Mouse (Mus musculus) midbrain, embryonic 11.5 days (tissue): ENCODE results near the gene Olfr615. TPM values are rescaled to one million over a fixed set of nuclear protein-coding genes. Genes with fewer than 3 reads are reported as not detected.
"Not testable (repeated sequence)": the region's sequence is repeated elsewhere in the genome, so short reads cannot be mapped to it uniquely, and the experiment has no call there.

Experiments
- ATAC-seq: fragments of 200-750 bp; cut with Nextera tagmentation; 2 replicates; pipeline ENCODE4 v1.8.0; 2017; ENCODE audit warnings: moderate TSS enrichment, moderate library complexity; ENCODE audit not compliant: low FRiP score
- DNase-seq: peaks from one replicate; pipeline ENCODE4 v3.0.0; 2015; ENCODE audit warnings: low spot score; ENCODE audit errors: missing footprints
- H3K27ac ChIP-seq: fragments of 300-500 bp; sonication (generic); 2 replicates; pipeline ENCODE4 v1.5.1; 2014; ENCODE audit warnings: low read depth, low read length
- H3K27me3 ChIP-seq: fragments of 300-500 bp; sonication (generic); 2 replicates; pipeline ENCODE4 v1.6.1; 2014; ENCODE audit warnings: mild to moderate bottlenecking, low read length, moderate library complexity, mixed read lengths; ENCODE audit not compliant: control insufficient read depth, insufficient read depth
- H3K36me3 ChIP-seq: fragments of 300-500 bp; sonication (generic); 2 replicates; pipeline ENCODE4 v1.6.1; 2014; ENCODE audit warnings: mild to moderate bottlenecking, low read length, moderate library complexity, mixed read lengths; ENCODE audit not compliant: control insufficient read depth, insufficient read depth
- H3K4me1 ChIP-seq: fragments of 300-500 bp; sonication (generic); 2 replicates; pipeline ENCODE4 v1.6.1; 2014; ENCODE audit warnings: low read length; ENCODE audit not compliant: control insufficient read depth, insufficient read depth
- H3K4me2 ChIP-seq: fragments of 300-500 bp; sonication (generic); 2 replicates; pipeline ENCODE4 v1.6.1; 2014; ENCODE audit warnings: mild to moderate bottlenecking, moderate library complexity
- H3K4me3 ChIP-seq: fragments of 300-500 bp; sonication (generic); 2 replicates; pipeline ENCODE4 v1.5.1; 2014; ENCODE audit warnings: low read depth, low read length
- H3K9ac ChIP-seq: fragments of 300-500 bp; sonication (generic); 2 replicates; pipeline ENCODE4 v1.6.1; 2014; ENCODE audit warnings: low read length
- H3K9me3 ChIP-seq: fragments of 300-500 bp; sonication (generic); 2 replicates; pipeline ENCODE4 v1.6.1; 2016; ENCODE audit warnings: low read length; ENCODE audit not compliant: control insufficient read depth
- WGBS: fragments of 180-500 bp; shearing (Covaris S2); extraction: QIAGEN DNeasy Blood & Tissue Kit; methylation state at CpG from one replicate; pipeline ENCODE4 v1.1.7; 2014; 5-methylcytosine and 5-hydroxymethylcytosine counted together
- polyA plus RNA-seq: library from polyadenylated mRNA; unstranded; fragments of >200 nt; fragmentation: Nextera tagmentation; extraction: Ambion mirVana; gene quantifications from 2 replicates; pipeline ENCODE4 v1.2.1, GENCODE M21; 2014

Gene Olfr615
- polyA plus RNA-seq: not detected in 2 replicates

GRCm38 (mm10) chr7:103555779-103556178, at the start of gene Olfr615:
Gene Olfr615, plus strand, starts transcription at chr7:103556079.
- no peak within 1 kb of the TSS for H3K27ac ChIP-seq
- WGBS: 87% methylated on average over 2 of the region's 2 CpGs
- ATAC-seq: no peak

GRCm38 (mm10) chr7:103512022-103512421, 43.9 kb upstream of the Olfr615 start, which contains the start of gene Olfr610:
Gene Olfr610, minus strand, starts transcription at chr7:103512122.
- ATAC-seq (no peak), DNase-seq (no peak)
- Histone ChIP-seq H3K9me3 (no peaks in the 10 kb centered on the region), H3K4me3 (no peak within 1 kb of the TSS), H3K36me3 (no peaks in the 10 kb centered on the region), H3K4me2 (no peak within 1 kb of the TSS), H3K27ac (no peak within 1 kb of the TSS), H3K9ac (no peak within 1 kb of the TSS), H3K4me1 (no peaks in the 10 kb centered on the region), H3K27me3 (no peaks in the 10 kb centered on the region)
- WGBS: 90% methylated on average over 2 of the region's 2 CpGs

More at GRCm38 (mm10) chr7:103555779-103556178, at the start of gene Olfr615:
- no peaks in the 10 kb centered on the region for H3K36me3 ChIP-seq
- DNase-seq: no peak
- H3K4me3 ChIP-seq: no peak within 1 kb of the TSS
- H3K27me3 ChIP-seq: no peaks in the 10 kb centered on the region
- no peak within 1 kb of the TSS for H3K4me2 ChIP-seq
- H3K4me1 ChIP-seq: no peaks in the 10 kb centered on the region
- H3K9ac ChIP-seq: no peak within 1 kb of the TSS
- H3K9me3 ChIP-seq: no peaks in the 10 kb centered on the region

GRCm38 (mm10) chr7:103520746-103521145, 35.1 kb upstream of the Olfr615 start, which contains the start of gene Olfr611:
Gene Olfr611, minus strand, starts transcription at chr7:103520846.
- H3K4me3 ChIP-seq, H3K4me2 ChIP-seq, H3K36me3 ChIP-seq, DNase-seq, H3K27me3 ChIP-seq, H3K27ac ChIP-seq, ATAC-seq, H3K9me3 ChIP-seq, H3K4me1 ChIP-seq, H3K9ac ChIP-seq: not testable (repeated sequence)
- WGBS: 61% methylated on average over 1 of the region's 1 CpGs

GRCm38 (mm10) chr7:103542617-103543016, 13.3 kb upstream of the Olfr615 start, which contains the start of gene Olfr612:
Gene Olfr612, minus strand, starts transcription at chr7:103542717.
- H3K27ac ChIP-seq, H3K4me2 ChIP-seq: not testable (repeated sequence)

GRCm38 (mm10) chr7:103547774-103548173, 8.1 kb upstream of the Olfr615 start, which contains the start of gene Olfr613:
Gene Olfr613, plus strand, starts transcription at chr7:103548074.
- no peak for ATAC-seq
- no peak within 1 kb of the TSS for H3K4me3 ChIP-seq
- H3K27me3 ChIP-seq: no peaks in the 10 kb centered on the region
- no peak within 1 kb of the TSS for H3K9ac ChIP-seq
- no peak for DNase-seq
- no peak within 1 kb of the TSS for H3K27ac ChIP-seq
- WGBS: 84% methylated on average over 2 of the region's 2 CpGs
- H3K4me1 ChIP-seq: no peaks in the 10 kb centered on the region
- no peaks in the 10 kb centered on the region for H3K36me3 ChIP-seq
- H3K4me2 ChIP-seq: no peak within 1 kb of the TSS
- H3K9me3 ChIP-seq: no peaks in the 10 kb centered on the region

More at GRCm38 (mm10) chr7:103542617-103543016, 13.3 kb upstream of the Olfr615 start, which contains the start of gene Olfr612:
- not testable (repeated sequence) for H3K9ac ChIP-seq, ATAC-seq, H3K36me3 ChIP-seq, H3K4me3 ChIP-seq, H3K27me3 ChIP-seq, H3K9me3 ChIP-seq, DNase-seq, H3K4me1 ChIP-seq
- WGBS: 84% methylated on average over 2 of the region's 2 CpGs

DNA sequence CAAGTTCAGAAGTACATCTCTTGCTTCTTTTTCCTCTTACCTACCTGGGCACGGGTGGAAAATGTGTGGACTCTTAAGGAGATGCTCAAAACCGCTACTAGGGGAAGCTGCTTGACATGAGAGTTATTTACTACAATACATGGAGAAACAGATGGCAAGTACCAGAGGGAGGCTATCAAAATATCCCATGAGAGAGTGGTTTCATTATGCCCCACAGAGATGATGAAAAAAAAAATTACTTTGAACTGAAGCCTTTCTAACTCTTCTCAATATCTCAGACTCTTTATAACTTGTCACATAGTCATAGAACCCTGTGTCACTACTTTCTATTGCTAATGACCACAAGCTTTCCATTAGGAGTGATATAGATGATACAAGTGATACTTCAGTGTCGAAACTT, 13.2 kb downstream of the Olfr615 start, which contains the start of gene Olfr616:
Gene Olfr616, minus strand, starts transcription at position 101 of the 400 bp plus-strand sequence.
- H3K4me1 ChIP-seq: no peaks in the 10 kb centered on the region
- no peak within 1 kb of the TSS for H3K4me2 ChIP-seq
- ATAC-seq (no peak), DNase-seq (no peak)
- H3K36me3 ChIP-seq: no peaks in the 10 kb centered on the region
- H3K9ac ChIP-seq: no peak within 1 kb of the TSS
- no peaks in the 10 kb centered on the region for H3K27me3 ChIP-seq
- 85% methylated on average over 3 of the region's 3 CpGs for WGBS
- H3K27ac ChIP-seq: no peak within 1 kb of the TSS
- no peak within 1 kb of the TSS for H3K4me3 ChIP-seq
- no peaks in the 10 kb centered on the region for H3K9me3 ChIP-seq

- Histone ChIP-seq H3K9ac (no peak within 1 kb of the TSS), H3K27ac (no peak within 1 kb of the TSS), H3K9me3 (no peaks in the 10 kb centered on the region), H3K4me3 (no peak within 1 kb of the TSS), H3K27me3 (no peaks in the 10 kb centered on the region), H3K4me1 (no peaks in the 10 kb centered on the region), H3K36me3 (no peaks in the 10 kb centered on the region), H3K4me2 (no peak within 1 kb of the TSS)
- DNase-seq: no peak
- no peak for ATAC-seq
- WGBS: 91% methylated on average over 1 of the region's 1 CpGs
Measured at GRCm38 (mm10) chr7:103572761-103573160, 16.9 kb downstream of the Olfr615 start, which contains the start of gene Olfr617. Gene Olfr617, plus strand, starts transcription at chr7:103573061.

DNA sequence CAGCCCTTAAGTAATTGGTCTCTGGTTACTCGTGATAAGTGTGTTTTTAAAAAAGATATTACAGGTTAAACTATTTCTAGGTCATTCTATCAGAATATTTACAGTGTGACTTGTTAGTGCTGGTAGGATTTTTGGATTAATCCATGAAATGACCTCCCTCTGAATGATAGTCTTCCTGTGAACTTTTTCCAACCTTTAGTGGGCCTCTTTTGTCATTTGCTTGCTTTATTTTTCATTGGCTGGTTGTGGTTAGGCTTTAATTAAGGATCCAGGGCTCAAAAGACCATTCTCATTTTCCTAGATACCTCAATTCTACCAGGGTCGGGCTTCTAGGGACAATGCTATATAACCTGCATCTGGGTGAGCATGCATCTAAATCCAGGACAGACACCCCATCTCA, 33.9 kb downstream of the Olfr615 start, which contains the start of gene Olfr618:
Gene Olfr618, plus strand, starts transcription at position 301 of the 400 bp plus-strand sequence.
- Histone ChIP-seq H3K4me2 (no peak within 1 kb of the TSS), H3K9me3 (no peaks in the 10 kb centered on the region), H3K4me3 (no peak within 1 kb of the TSS), H3K9ac (no peak within 1 kb of the TSS), H3K4me1 (no peaks in the 10 kb centered on the region), H3K36me3 (no peaks in the 10 kb centered on the region), H3K27ac (no peak within 1 kb of the TSS), H3K27me3 (no peaks in the 10 kb centered on the region)
- ATAC-seq (no peak), DNase-seq (no peak)
- 61% methylated on average over 2 of the region's 2 CpGs for WGBS

- H3K4me3 ChIP-seq: no peak within 1 kb of the TSS
- no peak for ATAC-seq
- H3K36me3 ChIP-seq: no peaks in the 10 kb centered on the region
- no peak for DNase-seq
- no peak within 1 kb of the TSS for H3K27ac ChIP-seq
- no peaks in the 10 kb centered on the region for H3K9me3 ChIP-seq
- no peaks in the 10 kb centered on the region for H3K27me3 ChIP-seq
- no peak within 1 kb of the TSS for H3K9ac ChIP-seq
- no peaks in the 10 kb centered on the region for H3K4me1 ChIP-seq
- no peak within 1 kb of the TSS for H3K4me2 ChIP-seq
Measured at GRCm38 (mm10) chr7:103600275-103600674, 44.4 kb downstream of the Olfr615 start, which contains the start of gene Olfr619. Gene Olfr619, plus strand, starts transcription at chr7:103600575.
